Mouse (Mus musculus): ENCODE data around the gene D630045J12Rik. TPM values are rescaled to one million over a fixed set of nuclear protein-coding genes. Genes with fewer than 3 reads are reported as not detected.

D630045J12Rik gene
- polyA plus RNA-seq, 1 experiment from 2014 or later = 9.7 TPM

GRCm38 (mm10) chr6:38108449-38108848 is 145.4 kb downstream of the D630045J12Rik start:
- ATAC-seq (ENCODE audit: insufficient number of reproducible peaks, insufficient read depth, low FRiP score, low TSS enrichment) = no peak

GRCm38 (mm10) chr6:38105924-38106323 is 147.9 kb downstream of the D630045J12Rik start:
- Histone ChIP-seq H3K4me2 (replicated peaks) (no peak overlapping the region), H3K9ac (no peak overlapping the region), H3K4me1 (peaks cover 10% of the 10 kb centered on the region; the same call in 1 of the 2 replicates), H3K4me3 (no peak overlapping the region), H3K27ac (no peak overlapping the region), H3K27me3 (no peaks in the 10 kb centered on the region), H3K36me3 (no peaks in the 10 kb centered on the region), H3K9me3 (no peaks in the 10 kb centered on the region)
- WGBS = 81% methylated on average over 9 of the region's 9 CpGs
- no peak for ATAC-seq (ENCODE audit: insufficient number of reproducible peaks, insufficient read depth, low FRiP score, low TSS enrichment)

More at GRCm38 (mm10) chr6:38108449-38108848, 145.4 kb downstream of the D630045J12Rik start:
- H3K4me2 ChIP-seq (replicated peaks) = no peak overlapping the region
- H3K36me3 ChIP-seq = no peaks in the 10 kb centered on the region
- H3K27me3 ChIP-seq = no peaks in the 10 kb centered on the region
- 91% methylated on average over 5 of the region's 5 CpGs for WGBS
- H3K4me3 ChIP-seq = no peak overlapping the region
- H3K9ac ChIP-seq = no peak overlapping the region
- peaks cover 10% of the 10 kb centered on the region; the same call in 1 of the 2 replicates for H3K4me1 ChIP-seq
- no peak overlapping the region for H3K27ac ChIP-seq
- no peaks in the 10 kb centered on the region for H3K9me3 ChIP-seq

- 62% methylated on average over 6 of the region's 6 CpGs for WGBS
- Histone ChIP-seq H3K4me2 (replicated peaks) (no peak overlapping the region), H3K4me3 (no peak overlapping the region), H3K9me3 (no peaks in the 10 kb centered on the region), H3K27ac (no peak overlapping the region), H3K4me1 (no peaks in the 10 kb centered on the region), H3K9ac (no peak overlapping the region), H3K27me3 (no peaks in the 10 kb centered on the region), H3K36me3 (no peaks in the 10 kb centered on the region)
- ATAC-seq (ENCODE audit: insufficient number of reproducible peaks, insufficient read depth, low FRiP score, low TSS enrichment) = no peak
These were observed 150.0 kb downstream of the D630045J12Rik start for GRCm38 (mm10) chr6:38103775-38104174.

GRCm38 (mm10) chr6:38102216-38102795 is 151.5 kb downstream of the D630045J12Rik start:
- H3K9ac ChIP-seq = no peak overlapping the region
- no peak for ATAC-seq (ENCODE audit: insufficient number of reproducible peaks, insufficient read depth, low FRiP score, low TSS enrichment)
- H3K27ac ChIP-seq = no peak overlapping the region
- no peak overlapping the region for H3K4me3 ChIP-seq
- H3K9me3 ChIP-seq = no peaks in the 10 kb centered on the region
- H3K27me3 ChIP-seq = no peaks in the 10 kb centered on the region
- 83% methylated on average over 7 of the region's 7 CpGs for WGBS
- H3K36me3 ChIP-seq = no peaks in the 10 kb centered on the region
- H3K4me2 ChIP-seq (replicated peaks) = no peak overlapping the region
- no peaks in the 10 kb centered on the region for H3K4me1 ChIP-seq

- ATAC-seq (ENCODE audit: insufficient number of reproducible peaks, insufficient read depth, low FRiP score, low TSS enrichment) = no peak
- no peaks in the 10 kb centered on the region for H3K9me3 ChIP-seq
- WGBS = 60% methylated on average over 5 of the region's 5 CpGs
- H3K9ac ChIP-seq = no peak overlapping the region
- no peaks in the 10 kb centered on the region for H3K36me3 ChIP-seq
- no peak overlapping the region for H3K4me3 ChIP-seq
- no peaks in the 10 kb centered on the region for H3K27me3 ChIP-seq
- no peak overlapping the region for H3K4me2 ChIP-seq (replicated peaks)
- no peaks in the 10 kb centered on the region for H3K4me1 ChIP-seq
- no peak overlapping the region for H3K27ac ChIP-seq
These were observed 156.8 kb downstream of the D630045J12Rik start for GRCm38 (mm10) chr6:38096961-38097370.

- 88% methylated on average over 10 of the region's 10 CpGs for WGBS
- ATAC-seq (ENCODE audit: insufficient number of reproducible peaks, insufficient read depth, low FRiP score, low TSS enrichment) = no peak
These were observed 159.1 kb downstream of the D630045J12Rik start for GRCm38 (mm10) chr6:38094701-38095100.

GRCm38 (mm10) chr6:38092539-38092938 is 161.3 kb downstream of the D630045J12Rik start:
- WGBS = 96% methylated on average over 8 of the region's 8 CpGs
- Histone ChIP-seq H3K27ac (no peak overlapping the region), H3K36me3 (no peaks in the 10 kb centered on the region), H3K9me3 (no peaks in the 10 kb centered on the region), H3K4me3 (no peak overlapping the region), H3K27me3 (no peaks in the 10 kb centered on the region), H3K4me1 (no peaks in the 10 kb centered on the region), H3K9ac (no peak overlapping the region), H3K4me2 (replicated peaks) (no peak overlapping the region)
- ATAC-seq (ENCODE audit: insufficient number of reproducible peaks, insufficient read depth, low FRiP score, low TSS enrichment) = no peak

More at GRCm38 (mm10) chr6:38094701-38095100, 159.1 kb downstream of the D630045J12Rik start:
- Histone ChIP-seq H3K36me3 (no peaks in the 10 kb centered on the region), H3K9me3 (no peaks in the 10 kb centered on the region), H3K4me2 (replicated peaks) (no peak overlapping the region), H3K4me1 (no peaks in the 10 kb centered on the region), H3K9ac (no peak overlapping the region), H3K27me3 (no peaks in the 10 kb centered on the region), H3K4me3 (no peak overlapping the region), H3K27ac (no peak overlapping the region)

GRCm38 (mm10) chr6:38087242-38088026 is 166.4 kb downstream of the D630045J12Rik start:
- H3K4me2 ChIP-seq (replicated peaks) = no peak overlapping the region
- H3K27ac ChIP-seq = no peak overlapping the region
- H3K9ac ChIP-seq = no peak overlapping the region
- no peaks in the 10 kb centered on the region for H3K36me3 ChIP-seq
- H3K4me1 ChIP-seq = no peaks in the 10 kb centered on the region
- H3K9me3 ChIP-seq = no peaks in the 10 kb centered on the region
- no peak for ATAC-seq (ENCODE audit: insufficient number of reproducible peaks, insufficient read depth, low FRiP score, low TSS enrichment)
- no peaks in the 10 kb centered on the region for H3K27me3 ChIP-seq
- 73% methylated on average over 9 of the region's 9 CpGs for WGBS
- H3K4me3 ChIP-seq = no peak overlapping the region

GRCm38 (mm10) chr6:38083204-38083603 is 170.6 kb downstream of the D630045J12Rik start:
- H3K4me3 ChIP-seq = no peak overlapping the region
- ATAC-seq (ENCODE audit: insufficient number of reproducible peaks, insufficient read depth, low FRiP score, low TSS enrichment) = no peak
- no peaks in the 10 kb centered on the region for H3K36me3 ChIP-seq
- no peak overlapping the region for H3K27ac ChIP-seq
- H3K4me1 ChIP-seq = peaks cover 9% of the 10 kb centered on the region
- no peaks in the 10 kb centered on the region for H3K9me3 ChIP-seq
- WGBS = 46% methylated on average over 4 of the region's 4 CpGs
- H3K4me2 ChIP-seq (replicated peaks) = no peak overlapping the region
- no peaks in the 10 kb centered on the region for H3K27me3 ChIP-seq
- no peak overlapping the region for H3K9ac ChIP-seq

GRCm38 (mm10) chr6:38081727-38082341 is 172.0 kb downstream of the D630045J12Rik start:
- H3K27me3 ChIP-seq = no peaks in the 10 kb centered on the region
- H3K9ac ChIP-seq = no peak overlapping the region
- H3K36me3 ChIP-seq = no peaks in the 10 kb centered on the region
- 47% methylated on average over 11 of the region's 11 CpGs for WGBS
- no peak overlapping the region for H3K4me3 ChIP-seq
- peaks cover 9% of the 10 kb centered on the region for H3K4me1 ChIP-seq
- no peak overlapping the region for H3K27ac ChIP-seq
- no peak overlapping the region for H3K4me2 ChIP-seq (replicated peaks)
- ATAC-seq (ENCODE audit: insufficient number of reproducible peaks, insufficient read depth, low FRiP score, low TSS enrichment) = 0 out of 2 replicates have a peak, but pooled peaks have one; percentile 41
- H3K9me3 ChIP-seq = no peaks in the 10 kb centered on the region

GRCm38 (mm10) chr6:38080364-38080763 is 173.4 kb downstream of the D630045J12Rik start:
- peaks cover 9% of the 10 kb centered on the region for H3K4me1 ChIP-seq
- no peak overlapping the region for H3K4me2 ChIP-seq (replicated peaks)
- no peaks in the 10 kb centered on the region for H3K36me3 ChIP-seq
- H3K9me3 ChIP-seq = no peaks in the 10 kb centered on the region
- no peak overlapping the region for H3K27ac ChIP-seq
- no peaks in the 10 kb centered on the region for H3K27me3 ChIP-seq
- H3K4me3 ChIP-seq = no peak overlapping the region
- no peak for ATAC-seq (ENCODE audit: insufficient number of reproducible peaks, insufficient read depth, low FRiP score, low TSS enrichment)
- WGBS = 54% methylated on average over 4 of the region's 4 CpGs
- H3K9ac ChIP-seq = no peak overlapping the region

- 90% methylated on average over 3 of the region's 3 CpGs for WGBS
- Histone ChIP-seq H3K36me3 (no peaks in the 10 kb centered on the region), H3K27ac (no peak overlapping the region), H3K9ac (no peak overlapping the region), H3K27me3 (no peaks in the 10 kb centered on the region), H3K4me1 (no peaks in the 10 kb centered on the region), H3K4me3 (no peak overlapping the region), H3K9me3 (no peaks in the 10 kb centered on the region), H3K4me2 (replicated peaks) (no peak overlapping the region)
- no peak for ATAC-seq (ENCODE audit: insufficient number of reproducible peaks, insufficient read depth, low FRiP score, low TSS enrichment)
These were observed 180.2 kb downstream of the D630045J12Rik start for GRCm38 (mm10) chr6:38073592-38073991.

Data from embryonic facial prominence, embryonic 12.5 days (tissue).